ENCODE assay signal across 17 mouse cellular contexts in genomic region chr5:37083209-37083770, GRCm38 (mm10). TPM values are rescaled to one million over a fixed set of nuclear protein-coding genes. Genes with fewer than 3 reads are reported as not detected.
DNase-seq lines count a peak whose midpoint lies in the region; ATAC-seq lines count a peak whose summit lies in the region.
"Had no signal": no experiment of that assay in that cellular context is flagged by ENCODE, and none has a peak within 500 bp of the region (broad histone marks: within the 10 kb centered on the region; RNA-seq: fewer than 3 reads in every experiment).

No protein-coding gene starts in this region.

- no peak; the same call in 1 of the 2 replicates for ATAC-seq in forebrain, embryonic 14.5 days
- ATAC-seq in forebrain, embryonic 11.5 days (replicated peaks; ENCODE audit: low FRiP score), result no peak

- peaks cover 4% of the 10 kb centered on the region; the same call in 1 of the 2 replicates for H3K4me1 ChIP-seq in forebrain, embryonic 14.5 days (ENCODE audit: control insufficient read depth, insufficient read depth, low read length)
- H3K4me1 ChIP-seq in forebrain, embryonic 11.5 days (replicated peaks; ENCODE audit: control insufficient read depth, insufficient read depth, low read length), result no peaks in the 10 kb centered on the region; the same call in 1 of the 2 replicates

- no peak for DNase-seq in forebrain, embryonic 14.5 days (ENCODE audit: low spot score)
- no peak for DNase-seq in forebrain, embryonic 11.5 days (ENCODE audit: low spot score)
- DNase-seq in CD4-positive helper T cell, adult 2 months (ENCODE audit: low read depth, low spot score), result peak; percentile 39
- DNase-seq in induced T-regulatory cell, adult 2 months (ENCODE audit: low read depth), result peak; percentile 48
- peak; percentile 88 for DNase-seq in thymus, postnatal 0 days (ENCODE audit: low spot score)
- DNase-seq in lung, postnatal 25 days (ENCODE audit: low spot score), result no peak
- no peak for DNase-seq in cerebellum, adult 8-10 months
- DNase-seq in layer of hippocampus, adult 8-10 months (ENCODE audit: low spot score in 2 of 2), result no peak
- DNase-seq: adrenal gland, postnatal 10 days; gastrocnemius, adult 2 months; heart, adult 11 months had no signal

- H3K4me2 ChIP-seq in forebrain, embryonic 14.5 days (ENCODE audit: low read length), result no peak overlapping the region
- no peak overlapping the region for H3K4me2 ChIP-seq in forebrain, embryonic 11.5 days (ENCODE audit: low read depth, low read length, severe bottlenecking)

- no peaks in the 10 kb centered on the region for H3K27me3 ChIP-seq in forebrain, embryonic 14.5 days (replicated peaks; ENCODE audit: control insufficient read depth, insufficient read depth, low read length)
- H3K27me3 ChIP-seq in forebrain, embryonic 11.5 days (ENCODE audit: control insufficient read depth, insufficient read depth, low read length), result no peaks in the 10 kb centered on the region

- no peaks in the 10 kb centered on the region for H3K36me3 ChIP-seq in forebrain, embryonic 14.5 days (ENCODE audit: control insufficient read depth, insufficient read depth, low read length)
- H3K36me3 ChIP-seq in forebrain, embryonic 11.5 days (ENCODE audit: control insufficient read depth, insufficient read depth, low read length), result no peaks in the 10 kb centered on the region
- H3K36me3 ChIP-seq: G1E; midbrain, embryonic 10.5 days had no signal

- H3K27ac ChIP-seq in forebrain, embryonic 14.5 days (ENCODE audit: low read depth, low read length), result peak overlapping the region; percentile 44; the same call in 1 of the 2 replicates
- H3K27ac ChIP-seq in forebrain, embryonic 11.5 days (ENCODE audit: low read depth, low read length), result no peak overlapping the region
- H3K27ac ChIP-seq: gastrocnemius, adult 2 months; liver, embryonic 14.5 days; midbrain, embryonic 10.5 days had no signal

- 53% methylated on average over 7 of the region's 7 CpGs for WGBS in forebrain, embryonic 14.5 days
- WGBS in forebrain, embryonic 11.5 days, result 75% methylated on average over 7 of the region's 7 CpGs

- H3K9me3 ChIP-seq in forebrain, embryonic 14.5 days (replicated peaks; ENCODE audit: control insufficient read depth, low read length), result no peaks in the 10 kb centered on the region
- H3K9me3 ChIP-seq in forebrain, embryonic 11.5 days (ENCODE audit: control insufficient read depth, low read length), result no peaks in the 10 kb centered on the region
- H3K9me3 ChIP-seq: midbrain, embryonic 10.5 days had no signal

- H3K4me3 ChIP-seq in forebrain, embryonic 14.5 days (ENCODE audit: low read depth, low read length), result no peak overlapping the region
- H3K4me3 ChIP-seq in forebrain, embryonic 11.5 days (ENCODE audit: low read depth, low read length), result no peak overlapping the region
- H3K4me3 ChIP-seq: gastrocnemius, adult 2 months; midbrain, embryonic 10.5 days had no signal

- H3K9ac ChIP-seq in forebrain, embryonic 14.5 days (ENCODE audit: low read length), result no peak overlapping the region
- H3K9ac ChIP-seq in forebrain, embryonic 11.5 days (ENCODE audit: low read length), result no peak overlapping the region
- H3K9ac ChIP-seq: liver, embryonic 14.5 days had no signal

RNA-seq across cellular contexts. Expression of gene Gm1043, which starts 1.9 kb away (rescaled TPM):
- polyA plus RNA-seq in forebrain, embryonic 14.5 days (2014; fragmentation: Nextera tagmentation; extraction: Ambion mirVana), result 1.1 and 1.5 TPM in 2 replicates
- polyA plus RNA-seq in forebrain, embryonic 11.5 days (2014; fragmentation: Nextera tagmentation; extraction: Ambion mirVana), result 0.03 and 0.07 TPM in 2 replicates
- 0.22 and 0.27 TPM in 2 replicates for polyA plus RNA-seq in thymus, postnatal 0 days (2015; fragmentation: Nextera tagmentation; extraction: Ambion mirVana)
- 10 to 100 TPM; 22.4 to 42.6 (median 30.3) TPM for total RNA-seq in layer of hippocampus, adult 8-10 months (2022)
- total RNA-seq: gastrocnemius, adult 2 months had no signal
- polyA plus RNA-seq: embryonic facial prominence, embryonic 11.5 days; G1E; heart, embryonic 14.5 days; limb, embryonic 11.5 days; liver, embryonic 14.5 days had no signal

Comparison
In these comparisons a context has a peak if more than half of its experiments do, and no peak if none do; other contexts are left out.
1. DNase-seq: peak in CD4-positive helper T cell, adult 2 months (single experiment), induced T-regulatory cell, adult 2 months (single experiment) and thymus, postnatal 0 days (single experiment); none in forebrain, embryonic 14.5 days (single experiment), forebrain, embryonic 11.5 days (single experiment), lung, postnatal 25 days (single experiment), cerebellum, adult 8-10 months (single experiment) and layer of hippocampus, adult 8-10 months (0 of 2).